Mouse (Mus musculus): ENCODE data around the gene Pir. TPM values are rescaled to one million over a fixed set of nuclear protein-coding genes. Genes with fewer than 3 reads are reported as not detected.
A peak's percentile ranks its signal among the peaks of the same experiment; 100 is the strongest.

Pir gene
- polyA plus RNA-seq, 1 experiment, result 0.97 TPM

DNA sequence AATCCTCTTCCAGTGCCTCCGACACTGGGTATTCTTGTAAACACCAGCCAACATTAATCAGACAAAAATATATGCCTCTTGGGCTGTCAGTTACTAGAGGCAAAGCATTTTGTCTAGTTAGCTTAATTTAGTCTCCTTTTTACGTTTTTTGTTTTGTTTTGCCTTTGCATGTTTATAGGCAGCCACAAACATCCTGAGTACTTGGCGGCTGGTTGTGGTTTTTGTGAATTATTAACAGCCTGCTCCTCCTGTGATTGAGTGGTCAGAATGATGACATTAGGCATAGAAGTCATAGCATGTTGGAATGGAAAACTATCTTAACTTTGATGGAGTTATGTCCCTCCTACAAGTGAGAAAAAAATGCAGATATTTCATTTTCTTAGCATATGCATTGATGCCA, 101.4 kb downstream of the Pir start:
- no peak for DNase-seq (ENCODE audit: low read depth in 1 of 2, low spot score in 2 of 2)
- Histone ChIP-seq H3K4me3 (ENCODE audit: extremely low read depth, insufficient read depth, insufficient read length) (no peak overlapping the region), H3K27ac (ENCODE audit: insufficient read depth, low read length) (no peak overlapping the region), H3K36me3 (ENCODE audit: control insufficient read depth, insufficient read depth, low read length) (no peaks in the 10 kb centered on the region), H3K4me1 (ENCODE audit: control insufficient read depth, insufficient read depth, insufficient read length) (no peaks in the 10 kb centered on the region), H3K27me3 (ENCODE audit: control insufficient read depth, insufficient read depth, low read length) (no peaks in the 10 kb centered on the region)
- 75% methylated on average over 3 of the region's 3 CpGs for WGBS
- TF ChIP-seq POLR2A (IDR thresholded peaks at IDR 0.05; ENCODE audit: low read depth, low read length), result no peak

DNA sequence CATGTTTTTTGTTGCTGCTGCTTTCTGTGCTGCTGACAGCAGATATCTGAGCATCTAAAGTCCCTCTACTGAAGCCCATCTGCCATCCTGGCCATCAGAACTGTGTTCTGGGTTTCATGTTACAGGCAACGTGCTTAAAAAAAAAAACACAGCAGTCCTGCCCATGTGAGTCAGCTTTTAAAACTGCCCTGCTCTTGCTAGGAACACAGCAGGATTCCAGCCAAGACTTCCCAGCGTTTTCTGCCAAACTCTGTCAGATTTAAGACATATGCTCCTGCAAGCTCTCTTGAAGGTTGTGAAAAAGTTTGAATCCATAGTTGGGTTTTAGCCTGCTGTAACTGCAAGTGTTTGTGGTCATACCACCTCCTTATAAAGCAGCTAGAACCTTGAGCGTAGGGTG, 103.9 kb downstream of the Pir start, which contains the start of gene Vegfd:
TSS of gene Vegfd (plus strand) at position 298 of the 400 bp plus-strand sequence.
- 55% methylated on average over 3 of the region's 3 CpGs for WGBS
- H3K36me3 ChIP-seq (ENCODE audit: control insufficient read depth, insufficient read depth, low read length), result no peaks in the 10 kb centered on the region
- H3K27ac ChIP-seq (ENCODE audit: insufficient read depth, low read length), result no peak within 1 kb of the TSS
- TF ChIP-seq POLR2A (IDR thresholded peaks at IDR 0.05; ENCODE audit: low read depth, low read length) (no peak), CTCF (IDR thresholded peaks at IDR 0.05; ENCODE audit: extremely low read depth, insufficient read depth, insufficient read length, insufficient replicate concordance) (no peak)
- no peaks in the 10 kb centered on the region for H3K27me3 ChIP-seq (ENCODE audit: control insufficient read depth, insufficient read depth, low read length)
- no peak within 1 kb of the TSS for H3K4me3 ChIP-seq (ENCODE audit: extremely low read depth, insufficient read depth, insufficient read length)
- H3K4me1 ChIP-seq (ENCODE audit: control insufficient read depth, insufficient read depth, insufficient read length), result no peaks in the 10 kb centered on the region
- DNase-seq (ENCODE audit: low read depth in 1 of 2, low spot score in 2 of 2), result no peak

DNA sequence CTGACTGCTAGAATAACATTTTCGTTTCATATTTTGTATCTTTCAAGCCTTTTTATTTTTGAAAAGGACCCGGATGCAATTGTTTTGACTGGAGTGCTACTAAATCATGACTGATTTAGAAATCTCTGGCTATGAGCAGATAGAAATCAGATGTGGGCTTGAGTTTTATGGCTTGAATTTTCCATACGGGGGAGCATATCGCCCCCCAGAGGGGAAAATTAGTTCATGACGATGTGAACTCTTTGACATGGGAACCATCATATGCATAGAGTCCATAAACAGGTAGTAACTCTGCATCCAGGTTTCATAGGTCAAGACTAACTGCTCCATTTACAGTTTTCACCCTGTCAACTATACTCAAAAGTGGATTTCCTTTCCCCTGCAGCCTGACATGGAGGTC, 105.4 kb downstream of the Pir start:
- H3K4me3 ChIP-seq (ENCODE audit: extremely low read depth, insufficient read depth, insufficient read length), result no peak overlapping the region
- H3K36me3 ChIP-seq (ENCODE audit: control insufficient read depth, insufficient read depth, low read length), result no peaks in the 10 kb centered on the region
- TF ChIP-seq CTCF (IDR thresholded peaks at IDR 0.05; ENCODE audit: extremely low read depth, insufficient read depth, insufficient read length, insufficient replicate concordance), result no peak
- TF ChIP-seq POLR2A (IDR thresholded peaks at IDR 0.05; ENCODE audit: low read depth, low read length), result no peak

DNA sequence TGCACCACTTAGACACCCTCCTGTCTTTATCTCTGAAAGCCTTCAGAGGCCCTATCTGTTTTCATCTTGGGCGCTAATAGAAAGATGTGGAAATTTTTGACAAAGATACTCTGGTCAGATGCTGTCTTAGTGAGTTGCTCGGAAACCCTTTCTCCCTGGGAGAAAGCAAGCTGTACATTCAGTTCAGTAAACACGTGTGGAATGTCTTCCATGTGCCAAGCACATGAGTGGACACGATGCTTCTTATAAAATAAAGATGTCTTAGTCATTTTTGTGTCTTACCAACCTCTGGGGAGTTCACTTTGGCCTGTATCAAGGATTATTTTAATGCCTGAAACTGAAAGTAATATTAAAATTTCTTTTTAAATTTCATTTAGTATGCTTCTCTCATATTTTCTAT, 110.5 kb downstream of the Pir start:
- Histone ChIP-seq H3K4me3 (ENCODE audit: extremely low read depth, insufficient read depth, insufficient read length) (no peak overlapping the region), H3K27me3 (ENCODE audit: control insufficient read depth, insufficient read depth, low read length) (no peaks in the 10 kb centered on the region), H3K36me3 (ENCODE audit: control insufficient read depth, insufficient read depth, low read length) (no peaks in the 10 kb centered on the region), H3K27ac (ENCODE audit: insufficient read depth, low read length) (no peak overlapping the region), H3K4me1 (ENCODE audit: control insufficient read depth, insufficient read depth, insufficient read length) (no peaks in the 10 kb centered on the region)
- DNase-seq (ENCODE audit: low read depth in 1 of 2, low spot score in 2 of 2), result no peak
- WGBS, result 82% methylated on average over 4 of the region's 4 CpGs
- no peak for TF ChIP-seq CTCF (IDR thresholded peaks at IDR 0.05; ENCODE audit: extremely low read depth, insufficient read depth, insufficient read length, insufficient replicate concordance)
- TF ChIP-seq POLR2A (IDR thresholded peaks at IDR 0.05; ENCODE audit: low read depth, low read length), result no peak

More for the DNA sequence above, 105.4 kb downstream of the Pir start:
- Histone ChIP-seq H3K27me3 (ENCODE audit: control insufficient read depth, insufficient read depth, low read length) (no peaks in the 10 kb centered on the region), H3K4me1 (ENCODE audit: control insufficient read depth, insufficient read depth, insufficient read length) (no peaks in the 10 kb centered on the region), H3K27ac (ENCODE audit: insufficient read depth, low read length) (no peak overlapping the region)
- no peak for DNase-seq (ENCODE audit: low read depth in 1 of 2, low spot score in 2 of 2)
- WGBS, result 49% methylated on average over 5 of the region's 5 CpGs

DNA sequence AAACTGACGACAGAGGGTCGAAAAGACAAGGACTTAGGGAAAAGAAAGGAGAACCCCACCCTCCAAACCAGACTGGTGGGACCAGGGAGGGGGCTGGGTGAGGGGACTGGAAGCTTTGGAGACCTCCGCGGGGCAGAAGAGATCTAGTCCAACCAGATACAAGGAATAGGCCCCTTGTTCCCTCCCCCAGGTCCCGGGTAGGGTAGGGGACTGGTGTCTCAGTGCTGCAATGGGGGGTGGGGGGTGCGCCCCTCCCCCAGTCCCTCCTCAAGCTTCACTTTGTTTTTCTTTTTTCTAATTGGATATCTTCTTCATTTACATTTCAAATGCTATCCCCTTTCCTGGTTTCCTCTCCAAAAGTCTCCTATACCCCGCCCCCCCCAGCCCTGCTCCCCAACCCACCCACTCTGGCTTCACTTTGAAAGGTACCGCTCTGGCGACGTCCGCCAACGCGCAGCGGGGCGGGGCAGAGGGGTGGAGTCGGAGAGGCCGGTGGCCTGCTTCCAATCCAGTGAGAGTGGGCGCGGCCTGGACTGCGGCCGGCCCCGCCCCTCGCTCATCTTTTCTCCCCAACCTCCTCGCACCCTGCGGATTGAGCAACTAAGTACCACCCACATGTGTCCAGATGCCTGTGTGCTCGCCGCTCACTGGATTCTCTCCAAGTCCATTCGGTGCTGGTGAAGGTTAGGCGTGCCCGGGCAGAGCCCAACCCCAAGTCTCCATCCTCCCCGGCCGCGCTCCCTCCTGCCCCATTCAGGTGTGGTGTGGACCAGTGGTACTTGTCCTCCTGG, 112.6 kb downstream of the Pir start:
- WGBS, result 19% methylated on average over 32 of the region's 33 CpGs

DNA sequence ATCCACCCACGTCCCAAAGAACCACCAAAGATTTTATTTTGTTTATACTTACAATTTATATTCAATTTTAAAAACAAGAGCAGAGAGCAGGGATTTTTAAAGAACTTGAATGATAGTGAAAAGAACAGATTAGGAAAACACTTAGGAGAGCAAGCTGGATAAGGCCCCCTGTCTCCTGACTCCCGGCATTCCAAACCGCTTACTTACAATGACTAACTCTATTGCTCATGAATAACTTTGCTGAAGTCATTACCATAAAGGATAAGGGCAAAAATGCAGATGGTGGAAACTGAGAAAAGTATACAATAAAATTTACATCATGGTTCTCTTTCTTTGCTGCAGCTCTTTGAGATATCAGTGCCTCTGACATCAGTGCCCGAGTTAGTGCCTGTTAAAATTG, 124.9 kb downstream of the Pir start:
- DNase-seq (ENCODE audit: low read depth in 1 of 2, low spot score in 2 of 2), result no peak
- Histone ChIP-seq H3K4me3 (ENCODE audit: extremely low read depth, insufficient read depth, insufficient read length) (no peak overlapping the region), H3K4me1 (ENCODE audit: control insufficient read depth, insufficient read depth, insufficient read length) (no peaks in the 10 kb centered on the region), H3K27ac (ENCODE audit: insufficient read depth, low read length) (no peak overlapping the region), H3K27me3 (ENCODE audit: control insufficient read depth, insufficient read depth, low read length) (no peaks in the 10 kb centered on the region), H3K36me3 (ENCODE audit: control insufficient read depth, insufficient read depth, low read length) (no peaks in the 10 kb centered on the region)
- 87% methylated on average over 4 of the region's 4 CpGs for WGBS
- no peak for TF ChIP-seq POLR2A (IDR thresholded peaks at IDR 0.05; ENCODE audit: low read depth, low read length)
- TF ChIP-seq CTCF (IDR thresholded peaks at IDR 0.05; ENCODE audit: extremely low read depth, insufficient read depth, insufficient read length, insufficient replicate concordance), result no peak

More for the DNA sequence above, 112.6 kb downstream of the Pir start:
- DNase-seq (ENCODE audit: low read depth in 1 of 2, low spot score in 2 of 2), result peak; percentile 22 to 54
- H3K4me1 ChIP-seq (ENCODE audit: control insufficient read depth, insufficient read depth, insufficient read length), result no peaks in the 10 kb centered on the region
- no peak for TF ChIP-seq POLR2A (IDR thresholded peaks at IDR 0.05; ENCODE audit: low read depth, low read length)
- no peak for TF ChIP-seq CTCF (IDR thresholded peaks at IDR 0.05; ENCODE audit: extremely low read depth, insufficient read depth, insufficient read length, insufficient replicate concordance)
- no peaks in the 10 kb centered on the region for H3K27me3 ChIP-seq (ENCODE audit: control insufficient read depth, insufficient read depth, low read length)
- peak overlapping the region; percentile 49 for H3K4me3 ChIP-seq (ENCODE audit: extremely low read depth, insufficient read depth, insufficient read length)
- no peak overlapping the region for H3K27ac ChIP-seq (ENCODE audit: insufficient read depth, low read length)
- no peaks in the 10 kb centered on the region for H3K36me3 ChIP-seq (ENCODE audit: control insufficient read depth, insufficient read depth, low read length)

DNA sequence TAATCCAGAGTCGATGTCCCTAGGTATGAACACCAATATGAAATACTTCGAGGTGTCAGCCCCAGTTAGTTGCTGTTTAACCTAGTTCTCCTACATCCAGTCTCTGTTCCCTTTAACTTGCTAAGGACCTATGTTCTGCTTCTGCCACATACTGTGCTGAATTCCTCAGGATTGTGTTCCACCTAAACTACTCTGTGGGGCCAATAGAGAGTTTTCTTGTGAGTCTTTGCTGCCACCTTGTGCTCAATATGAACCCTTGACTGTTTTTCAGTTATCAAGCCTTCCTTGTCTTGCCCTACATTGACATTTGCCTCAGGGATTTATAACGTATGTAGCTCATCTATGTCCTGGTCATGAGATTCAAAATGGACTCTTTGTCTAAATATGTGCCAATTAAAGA, 129.3 kb downstream of the Pir start:
- no peaks in the 10 kb centered on the region for H3K27me3 ChIP-seq (ENCODE audit: control insufficient read depth, insufficient read depth, low read length)
- no peak for TF ChIP-seq POLR2A (IDR thresholded peaks at IDR 0.05; ENCODE audit: low read depth, low read length)
- peak; percentile 1; the same call in 1 of the 2 replicates for TF ChIP-seq CTCF (IDR thresholded peaks at IDR 0.05; ENCODE audit: extremely low read depth, insufficient read depth, insufficient read length, insufficient replicate concordance)
- no peaks in the 10 kb centered on the region for H3K4me1 ChIP-seq (ENCODE audit: control insufficient read depth, insufficient read depth, insufficient read length)
- no peak overlapping the region for H3K27ac ChIP-seq (ENCODE audit: insufficient read depth, low read length)
- no peak overlapping the region for H3K4me3 ChIP-seq (ENCODE audit: extremely low read depth, insufficient read depth, insufficient read length)
- H3K36me3 ChIP-seq (ENCODE audit: control insufficient read depth, insufficient read depth, low read length), result no peaks in the 10 kb centered on the region
- 67% methylated on average over 3 of the region's 3 CpGs for WGBS
- DNase-seq (ENCODE audit: low read depth in 1 of 2, low spot score in 2 of 2), result no peak

All from spleen, adult 2 months (tissue).